Mouse (Mus musculus): ENCODE measurements around the gene Gpbp1. TPM values are rescaled to one million over a fixed set of nuclear protein-coding genes. Genes with fewer than 3 reads are reported as not detected.

Gene Gpbp1
- total RNA-seq, 2 experiments from 2014 or later, result 50.5 to 53.7 TPM

DNA sequence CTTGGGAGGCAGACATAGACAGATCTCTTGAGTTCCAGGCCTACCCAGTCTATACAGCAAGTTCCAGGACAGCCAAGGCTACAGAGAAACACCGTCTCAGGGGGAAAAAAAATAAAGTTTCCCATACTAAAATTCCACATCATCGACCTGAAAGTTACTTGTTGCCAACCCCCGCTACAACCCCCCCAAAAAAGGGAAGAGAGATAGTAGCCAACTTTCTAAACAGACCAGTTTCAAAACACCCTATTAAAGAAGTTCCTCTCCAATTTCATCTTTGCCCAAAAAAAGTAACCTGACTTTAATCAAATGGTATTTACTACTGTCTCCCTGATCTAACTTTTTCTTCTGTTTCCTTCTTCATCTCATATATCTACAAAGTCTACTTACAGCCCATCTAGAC is 22.6 kb downstream of the Gpbp1 start:
- DNase-seq, result no peak

DNA sequence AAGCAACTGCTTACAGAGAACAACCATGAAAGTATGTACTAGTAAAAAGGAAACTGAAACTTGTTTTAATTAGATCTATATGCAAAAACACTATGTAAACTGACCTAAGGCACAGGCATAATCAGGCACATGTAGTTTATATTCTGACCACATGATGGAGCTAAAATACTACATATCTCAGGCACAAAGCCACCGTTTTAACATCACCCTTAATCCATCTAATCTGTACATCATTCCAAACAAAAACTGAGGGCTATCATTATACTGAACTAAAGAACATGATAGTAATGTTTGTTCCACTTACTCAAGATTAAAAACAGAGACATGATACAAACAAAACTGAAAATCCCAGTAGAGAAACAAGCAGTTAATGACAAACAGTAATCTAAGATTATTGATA is 28.5 kb downstream of the Gpbp1 start:
- no peak for DNase-seq

DNA sequence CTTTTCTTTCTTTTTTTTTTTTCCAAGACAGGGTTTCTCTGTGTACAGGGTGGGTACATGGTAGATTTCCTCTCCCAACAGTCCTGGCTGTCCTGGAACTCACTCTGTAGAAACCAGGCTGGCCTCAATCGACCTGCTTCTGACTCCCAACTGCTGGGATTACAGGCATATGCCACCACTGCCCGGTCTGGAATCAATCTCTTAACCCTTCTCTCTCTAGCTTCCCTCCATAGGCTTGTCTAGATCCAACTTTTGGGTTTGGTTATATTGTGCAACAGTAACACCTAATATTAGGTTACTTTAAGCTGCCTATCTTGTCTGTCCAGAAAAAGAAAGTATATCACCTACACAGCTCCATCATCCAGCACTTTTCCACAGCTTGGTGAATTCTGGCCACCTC is 33.1 kb downstream of the Gpbp1 start:
- no peak for DNase-seq

DNA sequence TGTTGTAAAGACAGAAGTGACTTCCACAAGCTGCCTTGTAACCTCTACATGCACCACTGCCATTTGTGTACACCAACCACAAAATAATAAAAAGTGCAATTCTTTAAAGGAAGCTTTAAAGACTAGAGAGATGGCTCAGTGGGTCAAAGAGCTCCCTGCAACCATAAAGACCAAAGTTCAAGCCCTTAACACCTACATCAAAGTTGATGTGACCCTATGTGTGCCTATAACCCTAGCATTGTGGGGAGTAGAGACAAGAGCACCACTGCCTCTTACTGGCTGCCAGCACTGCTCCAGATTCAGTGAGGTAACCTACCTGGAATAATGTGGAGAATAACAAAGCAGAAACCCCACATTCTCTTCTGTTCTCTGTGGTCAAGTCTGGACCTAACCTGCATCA is 45.6 kb downstream of the Gpbp1 start:
- DNase-seq, result no peak

DNA sequence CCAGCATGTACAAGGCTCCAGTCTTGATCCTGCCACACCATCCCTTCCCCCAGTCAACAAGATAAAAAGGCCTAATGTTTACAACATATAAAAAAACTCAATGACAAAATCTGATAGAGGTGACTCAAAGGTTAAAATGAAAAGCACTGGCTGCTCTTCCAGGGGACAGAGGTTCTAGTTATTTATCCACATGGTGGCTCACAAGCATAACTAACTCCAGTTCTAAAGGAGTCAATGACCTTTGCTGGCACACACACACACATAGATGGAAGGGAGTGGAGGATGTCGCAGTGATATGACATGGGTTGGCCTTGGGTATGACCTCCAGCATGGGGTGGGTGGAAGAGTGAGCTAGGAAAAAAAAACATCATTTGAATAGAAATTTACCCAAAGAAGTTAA is 58.7 kb downstream of the Gpbp1 start:
- no peak for DNase-seq

DNA sequence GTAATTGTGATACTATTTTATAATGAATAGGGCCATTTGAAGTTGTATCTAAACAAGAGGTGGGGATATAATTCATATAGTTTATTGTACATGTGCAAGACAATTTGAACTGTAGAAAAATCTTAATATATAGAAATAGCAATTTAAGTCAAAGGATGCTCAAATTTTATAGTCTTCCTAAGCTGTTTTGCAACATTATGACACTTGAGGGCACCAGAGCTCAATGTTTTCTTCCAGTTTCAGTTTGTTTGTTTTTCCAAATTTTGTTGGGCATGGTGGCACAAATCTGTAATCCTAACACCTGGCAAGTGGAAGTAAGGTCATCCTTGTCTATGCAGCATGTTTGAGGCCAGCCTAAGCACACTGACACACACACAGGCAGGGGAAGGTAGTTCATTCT is 68.6 kb downstream of the Gpbp1 start:
- no peak for DNase-seq

DNA sequence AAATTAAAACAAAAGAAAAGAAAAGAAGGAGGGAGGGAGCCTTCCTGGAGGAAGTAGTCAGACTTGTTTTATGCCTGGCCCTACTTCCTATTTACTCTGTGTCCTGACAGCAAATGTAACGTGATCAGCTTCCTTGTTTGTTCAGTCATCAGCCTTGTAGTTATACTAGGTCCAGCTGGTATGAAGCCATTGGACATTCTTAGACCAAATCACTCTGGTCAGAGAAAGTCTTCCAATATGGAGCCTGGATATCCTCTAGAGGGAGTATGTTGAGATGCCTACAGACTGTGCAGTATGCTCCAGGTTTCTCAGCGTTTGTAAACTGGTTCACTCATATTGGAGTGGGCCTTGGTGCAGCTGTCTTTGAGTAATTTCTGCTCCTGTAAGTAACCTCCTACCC is 71.8 kb downstream of the Gpbp1 start:
- no peak for DNase-seq

DNA sequence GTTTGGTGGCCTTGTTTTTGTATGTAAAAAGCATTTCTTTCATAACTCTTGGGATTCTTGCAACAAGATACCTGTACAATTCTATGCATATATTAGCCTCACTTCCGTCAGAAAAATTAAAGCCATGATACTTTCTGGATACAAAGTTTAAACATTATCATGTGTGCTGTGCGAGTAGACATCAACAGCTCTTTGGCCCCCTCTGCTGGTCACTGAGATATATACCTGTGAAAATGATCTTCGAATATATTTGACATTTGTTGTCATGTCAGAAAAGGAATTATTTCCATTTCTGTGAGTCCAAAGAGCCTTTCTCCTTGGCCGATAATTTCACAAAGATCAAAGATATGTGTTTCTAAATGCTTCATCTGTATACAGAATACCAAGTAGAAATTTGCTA is 76.8 kb downstream of the Gpbp1 start:
- peak; percentile 78 for DNase-seq

DNA sequence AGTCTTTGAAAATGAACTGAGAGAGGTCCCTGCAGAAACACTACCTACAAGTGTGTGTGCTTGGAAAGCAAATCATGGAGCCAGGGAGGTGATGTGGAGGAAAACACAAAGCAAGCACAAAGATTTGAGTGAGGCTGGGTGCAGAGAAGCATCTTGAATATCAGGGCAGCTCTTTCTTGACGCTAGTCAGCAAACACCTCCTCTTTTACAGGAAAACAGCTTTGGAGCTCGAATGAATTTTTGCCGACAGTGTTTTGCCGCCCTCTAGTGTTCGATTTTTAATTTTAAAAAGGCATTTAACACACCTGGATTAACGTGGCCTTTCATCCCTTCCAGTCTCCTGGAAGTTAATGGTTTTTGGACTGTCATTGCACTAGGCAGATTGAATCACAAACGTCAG is 79.1 kb downstream of the Gpbp1 start:
- DNase-seq, result peak; percentile 52

DNA sequence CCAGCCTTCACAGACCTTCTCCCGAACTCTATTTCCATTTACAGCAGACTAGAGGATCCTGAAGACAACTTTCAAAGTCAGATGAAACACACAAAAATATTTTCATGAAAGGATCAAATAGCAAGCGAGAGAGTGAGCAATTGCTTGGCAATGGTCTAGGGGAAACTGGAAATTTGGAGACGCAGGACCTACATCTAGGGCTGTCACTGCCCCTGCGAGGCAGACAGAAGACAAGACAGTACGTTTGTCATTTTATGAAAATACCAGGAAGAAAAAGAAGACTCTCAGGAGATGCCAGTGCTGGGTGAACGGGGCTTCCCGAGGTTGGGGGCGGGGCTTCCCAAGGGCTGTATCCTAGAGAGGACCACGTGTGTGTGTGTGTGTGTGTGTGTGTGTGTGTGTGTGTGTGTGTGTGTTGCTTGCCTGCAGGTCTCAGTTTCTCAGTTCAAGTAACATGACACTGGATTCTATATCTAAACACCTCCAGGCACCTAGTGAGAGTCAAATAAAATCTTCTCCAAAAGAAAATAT is 83.0 kb downstream of the Gpbp1 start:
- DNase-seq, result no peak

DNA sequence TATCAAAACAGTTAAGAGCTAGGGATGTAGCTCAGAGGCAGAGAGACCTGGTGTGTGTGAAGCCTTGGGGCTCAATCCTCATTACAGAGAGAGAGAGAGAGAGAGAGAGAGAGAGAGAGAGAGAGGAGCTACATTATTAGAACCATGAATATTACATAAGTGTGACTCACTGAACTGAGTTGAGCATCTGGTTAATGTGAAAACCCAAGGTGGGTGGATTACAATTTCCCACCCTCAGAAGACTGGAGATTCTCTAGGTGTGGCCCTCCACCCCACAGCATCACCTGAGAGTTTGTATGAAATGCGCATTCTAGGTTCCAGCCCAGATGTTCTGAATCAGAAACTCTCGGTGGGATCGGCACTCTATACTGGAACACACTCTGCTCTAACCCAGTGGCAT is 84.0 kb downstream of the Gpbp1 start:
- no peak for DNase-seq

DNA sequence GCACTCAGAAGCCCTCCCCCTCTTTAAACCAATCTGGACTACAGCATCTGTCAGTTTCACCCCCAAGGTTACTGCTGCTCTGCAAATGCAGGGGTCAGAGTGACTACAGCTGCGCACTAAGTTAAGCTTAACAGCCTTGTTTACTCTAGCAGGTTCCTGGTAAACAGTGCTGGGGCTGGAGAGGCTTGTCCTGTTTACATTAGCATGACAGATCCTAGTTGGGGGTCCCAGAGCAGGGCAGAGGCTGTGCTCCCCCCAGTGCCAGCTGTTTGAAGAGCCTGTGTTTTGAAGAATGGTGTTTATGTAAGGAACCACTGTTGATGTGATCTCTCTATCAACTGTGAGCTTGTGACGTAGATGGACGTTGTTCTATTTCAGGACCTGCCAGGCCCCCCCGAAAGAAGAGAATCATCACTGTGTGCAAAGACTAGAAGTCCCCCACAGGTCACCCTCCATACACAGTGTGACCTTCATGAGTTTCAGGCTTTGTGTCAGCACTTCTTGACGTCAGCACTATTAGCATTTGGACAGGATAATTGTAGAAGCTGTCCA is 92.2 kb downstream of the Gpbp1 start:
- no peak for DNase-seq

DNA sequence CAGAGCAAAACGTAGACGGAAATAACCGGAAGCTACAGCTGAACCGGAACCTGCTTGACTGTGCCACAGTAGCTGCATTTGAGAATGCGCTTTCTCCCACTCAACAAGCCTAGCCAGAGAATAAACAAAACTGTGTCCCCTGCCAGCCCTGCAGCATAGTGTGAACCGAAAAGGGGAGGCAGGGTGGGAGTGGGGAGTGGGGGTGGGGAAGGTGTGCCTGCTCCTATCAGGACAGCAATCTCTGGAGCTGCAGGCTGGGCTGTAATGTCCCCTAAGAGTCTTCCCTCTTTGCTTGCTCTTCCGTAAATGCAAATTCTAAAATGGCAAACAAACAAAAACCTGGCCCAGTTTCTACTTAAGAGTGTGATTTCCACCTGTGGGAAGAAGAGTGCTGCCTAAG is 92.8 kb downstream of the Gpbp1 start:
- DNase-seq, result no peak

DNA sequence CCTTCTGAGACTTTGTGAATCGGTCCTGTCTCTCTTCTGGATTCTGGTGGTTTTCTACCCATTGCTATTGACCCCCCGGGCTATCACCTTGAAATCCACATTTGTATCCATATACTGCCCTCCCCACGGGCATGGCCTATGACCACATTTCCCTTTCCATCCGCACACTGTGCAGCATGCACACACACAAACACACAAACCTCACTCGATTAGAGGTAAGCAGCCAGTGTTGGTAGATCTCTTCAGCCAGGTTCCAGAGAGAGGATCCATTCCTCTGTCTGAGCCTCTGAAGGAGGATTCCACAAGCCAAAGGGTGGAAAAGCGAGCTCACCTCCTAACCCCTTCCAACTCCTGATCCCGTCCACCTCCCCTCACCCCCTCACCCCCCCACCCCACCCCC is 94.4 kb downstream of the Gpbp1 start:
- DNase-seq, result no peak

DNA sequence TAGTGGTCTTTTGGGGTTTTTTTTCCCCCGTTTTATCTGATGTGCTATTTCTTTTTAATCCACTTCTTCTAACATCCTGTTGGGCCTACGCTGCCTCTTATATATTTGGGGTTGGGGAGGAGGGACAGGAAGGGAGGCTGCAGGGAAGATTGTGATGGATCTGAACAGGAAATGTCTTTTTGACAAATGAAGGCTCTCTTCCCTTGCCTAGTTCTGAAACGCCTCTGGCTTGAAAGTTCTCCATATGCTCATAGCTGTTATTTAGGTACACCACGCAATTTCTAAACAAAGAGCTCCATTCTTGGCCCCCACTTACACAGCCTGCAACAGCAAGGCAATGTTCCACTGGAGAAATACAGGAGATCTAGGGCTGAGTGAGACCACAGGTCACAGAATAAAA is 95.0 kb downstream of the Gpbp1 start:
- no peak for DNase-seq

DNA sequence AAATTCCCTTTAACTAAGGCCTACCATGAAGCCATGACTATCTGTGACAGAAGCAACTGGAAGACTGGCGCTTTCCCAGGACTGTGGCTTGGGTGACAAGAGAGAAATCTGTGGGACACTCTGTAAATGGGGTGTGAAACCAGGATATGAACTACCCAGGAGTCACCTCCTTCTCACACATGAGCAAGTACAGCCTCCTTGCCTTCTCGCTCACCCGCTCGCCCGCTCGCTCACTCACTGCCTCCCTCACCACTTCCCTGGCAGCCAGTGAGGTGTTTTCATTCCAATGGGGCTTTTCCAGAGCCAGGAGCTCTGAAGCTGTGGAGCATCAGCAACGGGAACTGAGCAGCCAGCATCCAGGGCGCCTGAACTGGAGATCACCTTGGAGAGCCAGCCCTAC is 95.6 kb downstream of the Gpbp1 start:
- DNase-seq, result no peak

DNA sequence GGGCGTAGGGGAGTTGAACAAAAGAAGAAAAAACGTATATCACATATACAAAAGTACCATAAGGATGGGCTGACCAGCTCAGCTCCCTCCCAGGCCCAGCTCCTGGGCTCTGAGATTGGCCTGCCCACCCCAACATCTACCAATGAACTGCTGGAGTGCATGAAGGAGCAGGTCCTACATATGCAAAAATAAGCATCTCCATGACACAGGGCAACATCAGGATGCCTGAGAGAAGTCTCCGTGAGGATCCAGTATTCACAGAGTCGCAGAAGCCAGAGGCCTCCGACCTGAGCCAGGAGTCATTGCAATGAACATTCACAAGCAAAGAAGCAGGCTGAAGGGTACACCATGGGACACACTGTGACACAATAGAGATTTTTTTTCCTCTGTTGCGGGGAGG is 96.5 kb downstream of the Gpbp1 start:
- DNase-seq, result no peak

DNA sequence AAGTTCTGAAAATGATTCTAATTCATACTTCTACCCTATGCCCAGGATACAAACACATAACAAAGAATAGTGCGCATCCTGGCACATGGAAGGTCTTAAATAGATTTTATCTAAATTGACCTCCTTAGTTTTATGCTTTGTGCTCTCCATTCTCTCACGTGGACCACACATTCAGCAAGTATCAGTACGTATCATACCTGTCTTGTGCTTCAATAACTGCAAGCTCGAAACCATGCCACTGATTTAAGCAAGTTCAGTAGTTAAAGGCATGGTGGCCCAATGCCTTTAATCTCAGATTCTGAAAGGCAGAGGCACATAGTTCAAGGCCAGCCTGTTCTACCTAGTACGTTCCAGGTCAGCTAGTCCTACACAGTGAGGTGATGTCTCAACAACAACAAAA is 98.5 kb downstream of the Gpbp1 start:
- DNase-seq, result no peak

DNA sequence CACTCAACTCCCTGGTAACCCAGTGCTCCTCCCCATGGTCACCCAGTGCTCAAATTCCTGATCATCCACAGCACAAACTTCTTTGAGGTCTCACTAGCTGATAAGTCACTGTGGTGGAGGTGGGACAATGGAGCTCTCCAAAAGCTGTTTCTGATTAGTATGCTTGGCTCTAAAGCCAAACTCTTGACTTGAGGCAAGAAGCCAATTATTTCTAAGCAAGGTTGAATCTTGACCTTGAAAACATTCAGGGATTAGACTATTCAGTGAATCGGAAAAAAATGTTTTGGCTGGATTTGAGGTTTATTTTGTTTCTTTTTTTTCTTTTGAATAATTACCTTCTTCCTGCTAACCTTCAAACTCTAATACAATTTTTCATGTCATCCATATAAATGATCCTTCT is 98.9 kb downstream of the Gpbp1 start:
- DNase-seq, result no peak

DNA sequence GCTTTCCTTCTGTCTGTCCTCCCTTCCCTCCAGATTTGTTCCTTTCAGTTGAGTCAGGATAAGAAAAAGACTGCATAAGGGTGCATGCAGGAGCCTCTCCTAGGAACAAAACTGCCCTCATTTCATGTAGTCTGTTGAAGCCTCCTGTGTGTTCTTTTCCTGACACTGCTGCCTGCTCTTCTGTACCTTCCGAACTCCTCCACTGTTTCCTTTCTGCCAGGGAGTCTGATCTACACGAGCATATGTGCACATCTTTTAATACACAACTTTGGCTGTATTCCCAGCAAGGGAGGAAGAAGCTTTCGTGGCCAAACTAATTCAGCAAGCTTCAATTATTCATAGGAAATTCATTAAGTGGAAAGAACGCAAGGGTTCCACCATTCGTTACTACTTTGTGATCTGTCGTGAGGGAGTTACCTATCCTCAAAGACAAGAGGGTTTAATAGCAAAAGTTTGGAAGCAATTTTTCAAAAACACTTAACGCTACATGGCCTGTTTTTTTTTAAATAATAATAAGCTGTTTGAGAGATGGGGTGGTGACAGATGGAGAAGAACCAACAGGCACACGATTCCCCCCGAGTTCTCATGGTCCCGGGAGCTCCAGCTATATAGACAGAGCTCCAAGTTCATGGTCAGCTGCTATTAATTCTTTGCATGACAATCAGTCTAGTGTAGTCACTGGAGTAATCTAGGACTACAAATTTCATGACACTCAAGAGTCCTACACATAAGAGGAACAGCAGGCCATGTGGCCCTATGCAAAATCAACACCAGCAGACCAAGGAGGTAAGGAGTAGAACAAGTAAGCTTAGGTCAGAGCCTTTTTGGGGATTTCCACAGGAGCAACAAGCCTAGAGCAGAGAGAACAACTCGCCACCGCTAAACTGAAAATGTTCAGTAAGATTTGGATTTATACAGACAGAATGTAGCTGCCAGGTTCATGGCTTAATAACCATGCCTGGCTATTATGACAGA is 105.6 kb downstream of the Gpbp1 start:
- DNase-seq, result no peak
